Mouse (Mus musculus) embryonic facial prominence, embryonic 11.5 days (tissue): ENCODE measurements at regions not wholly inside any gene's neighbourhood (a gene's known extent, or its start where the extent isn't known, plus 50 kb on each side); places are given as distances from the start of the nearest gene placed in this dataset.

ENCODE experiments used
- ATAC-seq: fragments of 200-750 bp; cut with Nextera tagmentation; replicated peaks from 2 replicates; pipeline ENCODE4 v1.8.0; 2017; ENCODE audit warnings: low read depth; ENCODE audit not compliant: insufficient number of reproducible peaks, low FRiP score, low TSS enrichment
- DNase-seq: peaks from one replicate; pipeline ENCODE4 v3.0.0-alpha.2; 2015; ENCODE audit warnings: low spot score
- H3K27ac ChIP-seq: fragments of 300-500 bp; sonication (generic); replicated peaks from 2 replicates; pipeline ENCODE4 v1.5.1; 2014; ENCODE audit warnings: mild to moderate bottlenecking, low read depth, low read length, control low read depth
- H3K27me3 ChIP-seq: fragments of 300-500 bp; sonication (generic); 2 replicates; pipeline ENCODE4 v1.6.1; 2014; ENCODE audit warnings: mild to moderate bottlenecking, low read length, moderate library complexity, mixed read lengths; ENCODE audit not compliant: control insufficient read depth, insufficient read depth
- H3K36me3 ChIP-seq: fragments of 300-500 bp; sonication (generic); replicated peaks from 2 replicates; pipeline ENCODE4 v1.6.1; 2014; ENCODE audit warnings: low read depth, mild to moderate bottlenecking, low read length, moderate library complexity, mixed read lengths; ENCODE audit not compliant: control insufficient read depth, insufficient read depth
- H3K4me1 ChIP-seq: fragments of 300-500 bp; sonication (generic); 2 replicates; pipeline ENCODE4 v1.6.1; 2014; ENCODE audit warnings: low read length, mixed read lengths; ENCODE audit not compliant: control insufficient read depth, insufficient read depth
- H3K4me2 ChIP-seq: fragments of 300-500 bp; sonication (generic); 2 replicates; pipeline ENCODE4 v1.6.1; 2014; ENCODE audit warnings: low read depth, mild to moderate bottlenecking, control low read depth, low read length, moderate library complexity
- H3K4me3 ChIP-seq: fragments of 300-500 bp; sonication (generic); 2 replicates; pipeline ENCODE4 v1.5.1; 2014; ENCODE audit warnings: low read depth, low read length, control low read depth
- H3K9ac ChIP-seq: fragments of 300-500 bp; sonication (generic); replicated peaks from 2 replicates; pipeline ENCODE4 v1.6.1; 2014; ENCODE audit warnings: mild to moderate bottlenecking, control low read depth, low read length
- H3K9me3 ChIP-seq: fragments of 300-500 bp; sonication (generic); replicated peaks from 2 replicates; pipeline ENCODE4 v1.6.1; 2016; ENCODE audit warnings: mild to moderate bottlenecking, low read length, inconsistent platforms, mixed read lengths; ENCODE audit not compliant: control insufficient read depth
- WGBS: fragments of 180-500 bp; shearing (Covaris S2); extraction: QIAGEN DNeasy Blood & Tissue Kit; methylation state at CpG from one replicate; pipeline ENCODE4 v1.1.7; 2014; 5-methylcytosine and 5-hydroxymethylcytosine counted together

DNA sequence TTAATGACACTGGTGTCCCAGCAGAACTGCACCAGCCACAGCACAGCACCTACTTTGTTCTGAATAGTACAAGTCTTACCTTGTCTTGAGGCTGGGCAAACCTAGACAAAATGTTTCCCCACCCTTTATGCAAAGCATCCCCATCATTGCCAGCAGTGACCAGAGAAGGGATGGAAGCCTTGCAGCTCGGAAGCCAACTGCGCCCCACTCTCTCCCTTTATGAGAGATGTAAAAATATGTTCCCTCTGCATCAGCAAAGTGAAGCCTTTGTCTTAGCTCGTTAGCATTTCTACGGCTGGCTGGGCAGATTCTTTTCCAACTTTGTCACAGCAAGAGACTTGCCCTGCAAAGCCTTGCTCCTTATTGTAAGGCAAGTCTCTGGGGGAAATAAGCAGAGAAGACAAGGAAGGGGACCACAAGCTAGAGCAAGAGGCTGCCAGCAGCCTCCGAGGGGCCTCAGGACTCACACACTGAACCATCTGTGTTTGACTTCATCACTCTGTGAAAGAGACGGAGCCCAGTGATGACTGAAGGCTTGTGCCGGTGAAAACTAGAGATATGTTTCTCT, 206.5 kb upstream of the Egln3 start:
- ATAC-seq (no peak), DNase-seq (no peak)
- Histone ChIP-seq H3K36me3 (no peaks in the 10 kb centered on the region), H3K27ac (no peak overlapping the region), H3K4me3 (no peak overlapping the region), H3K4me1 (no peaks in the 10 kb centered on the region), H3K4me2 (no peak overlapping the region), H3K27me3 (no peaks in the 10 kb centered on the region), H3K9me3 (no peaks in the 10 kb centered on the region), H3K9ac (no peak overlapping the region)
- 49% methylated on average over 7 of the region's 7 CpGs for WGBS

DNA sequence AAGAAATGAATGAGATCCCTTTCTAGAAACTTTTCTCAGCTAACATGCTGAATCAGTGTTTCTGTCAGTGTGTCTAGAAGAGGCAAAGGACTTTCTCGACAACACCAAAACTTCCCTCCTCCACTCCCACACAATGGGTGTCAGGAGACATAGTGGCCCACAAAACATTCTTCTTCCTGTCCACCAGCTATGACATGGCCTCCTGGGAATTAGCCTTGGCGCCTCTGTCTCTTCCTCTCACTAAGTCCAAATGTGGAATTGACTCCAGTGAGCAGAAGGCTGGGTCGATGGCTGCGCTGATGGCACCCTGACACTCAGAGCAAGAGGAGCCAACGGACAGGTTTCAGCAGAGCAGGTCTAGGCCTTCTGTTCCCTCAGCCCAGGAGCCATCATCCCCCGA, 205.2 kb upstream of the Egln3 start:
- no peak overlapping the region for H3K9ac ChIP-seq
- H3K4me3 ChIP-seq = no peak overlapping the region
- H3K4me2 ChIP-seq = no peak overlapping the region
- 89% methylated on average over 6 of the region's 6 CpGs for WGBS
- H3K9me3 ChIP-seq = no peaks in the 10 kb centered on the region
- no peaks in the 10 kb centered on the region for H3K4me1 ChIP-seq
- no peak for DNase-seq
- ATAC-seq = no peak
- H3K27ac ChIP-seq = no peak overlapping the region
- H3K27me3 ChIP-seq = no peaks in the 10 kb centered on the region
- H3K36me3 ChIP-seq = no peaks in the 10 kb centered on the region

DNA sequence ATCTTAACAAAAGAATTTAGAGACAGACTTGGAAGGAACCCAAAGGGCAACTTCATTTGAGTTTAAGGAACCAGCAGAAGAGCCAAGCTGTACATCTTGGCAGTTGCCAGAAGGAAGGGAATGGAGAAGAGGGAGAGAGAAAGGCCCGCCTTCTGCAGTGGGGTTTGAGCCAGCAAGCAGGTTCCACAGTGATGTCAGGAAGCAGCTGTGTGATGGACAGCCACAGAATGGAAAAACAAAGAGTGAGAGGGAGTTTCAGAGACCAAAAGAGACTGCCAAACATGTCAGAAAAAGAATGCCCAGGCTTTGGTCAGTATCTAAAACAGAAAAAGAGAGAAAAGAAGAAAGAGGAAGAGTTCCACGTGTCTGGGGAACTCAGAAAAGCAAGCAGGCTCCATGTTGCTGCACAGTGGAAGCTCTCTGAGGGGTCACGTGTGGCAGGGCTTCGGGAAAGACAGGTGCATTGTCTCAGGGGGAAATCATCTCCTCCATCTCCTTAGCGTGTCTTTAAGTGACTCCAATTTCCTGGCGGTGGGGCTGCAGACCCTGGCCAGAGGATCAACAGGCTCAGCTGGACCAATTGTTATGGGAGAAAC, 203.7 kb upstream of the Egln3 start:
- Histone ChIP-seq H3K4me2 (no peak overlapping the region), H3K27ac (no peak overlapping the region), H3K9ac (no peak overlapping the region), H3K4me1 (no peaks in the 10 kb centered on the region), H3K9me3 (no peaks in the 10 kb centered on the region), H3K36me3 (no peaks in the 10 kb centered on the region), H3K27me3 (no peaks in the 10 kb centered on the region), H3K4me3 (no peak overlapping the region)
- no peak for DNase-seq
- 74% methylated on average over 6 of the region's 6 CpGs for WGBS
- ATAC-seq = no peak

DNA sequence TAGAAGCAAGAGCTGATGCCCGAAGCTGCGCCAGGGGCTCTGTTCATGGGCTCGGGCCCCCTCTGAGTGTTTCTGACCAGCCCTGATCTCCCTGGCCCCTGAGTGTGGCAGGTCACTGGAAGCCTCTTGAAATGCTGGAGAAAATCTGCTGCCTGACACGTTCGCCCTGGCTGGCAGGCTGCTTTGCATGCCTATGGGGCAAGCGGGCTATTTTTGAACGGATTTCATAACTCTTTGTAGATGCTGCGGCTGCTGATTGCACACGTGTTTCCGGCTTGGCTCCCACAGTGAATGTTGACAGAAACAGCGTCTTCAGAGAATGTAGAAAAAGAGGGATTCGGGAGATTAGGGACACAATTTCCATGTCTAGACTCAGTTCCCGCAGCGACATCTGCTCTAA, 201.4 kb upstream of the Egln3 start:
- H3K27me3 ChIP-seq = no peaks in the 10 kb centered on the region
- H3K4me3 ChIP-seq = no peak overlapping the region
- H3K36me3 ChIP-seq = no peaks in the 10 kb centered on the region
- no peaks in the 10 kb centered on the region for H3K9me3 ChIP-seq
- DNase-seq (no peak), ATAC-seq (no peak)
- no peak overlapping the region for H3K9ac ChIP-seq
- H3K4me1 ChIP-seq = no peaks in the 10 kb centered on the region
- 63% methylated on average over 14 of the region's 14 CpGs for WGBS
- H3K27ac ChIP-seq = no peak overlapping the region
- no peak overlapping the region for H3K4me2 ChIP-seq

- H3K9me3 ChIP-seq = no peaks in the 10 kb centered on the region
- H3K9ac ChIP-seq = no peak overlapping the region
- ATAC-seq (no peak), DNase-seq (no peak)
- H3K4me1 ChIP-seq = no peaks in the 10 kb centered on the region
- H3K27me3 ChIP-seq = no peaks in the 10 kb centered on the region
- H3K36me3 ChIP-seq = no peaks in the 10 kb centered on the region
- 73% methylated on average over 6 of the region's 6 CpGs for WGBS
- no peak overlapping the region for H3K4me2 ChIP-seq
- no peak overlapping the region for H3K4me3 ChIP-seq
- no peak overlapping the region for H3K27ac ChIP-seq
Observed at GRCm38 (mm10) chr12:54402591-54402990, 198.9 kb upstream of the Egln3 start.

- Histone ChIP-seq H3K36me3 (no peaks in the 10 kb centered on the region), H3K4me1 (no peaks in the 10 kb centered on the region), H3K4me2 (no peak overlapping the region), H3K9ac (no peak overlapping the region), H3K9me3 (no peaks in the 10 kb centered on the region), H3K27ac (no peak overlapping the region), H3K4me3 (no peak overlapping the region), H3K27me3 (no peaks in the 10 kb centered on the region)
- no peak for DNase-seq
- 52% methylated on average over 1 of the region's 1 CpGs for WGBS
- no peak for ATAC-seq
Observed at GRCm38 (mm10) chr12:54401665-54402064, 198.0 kb upstream of the Egln3 start.

DNA sequence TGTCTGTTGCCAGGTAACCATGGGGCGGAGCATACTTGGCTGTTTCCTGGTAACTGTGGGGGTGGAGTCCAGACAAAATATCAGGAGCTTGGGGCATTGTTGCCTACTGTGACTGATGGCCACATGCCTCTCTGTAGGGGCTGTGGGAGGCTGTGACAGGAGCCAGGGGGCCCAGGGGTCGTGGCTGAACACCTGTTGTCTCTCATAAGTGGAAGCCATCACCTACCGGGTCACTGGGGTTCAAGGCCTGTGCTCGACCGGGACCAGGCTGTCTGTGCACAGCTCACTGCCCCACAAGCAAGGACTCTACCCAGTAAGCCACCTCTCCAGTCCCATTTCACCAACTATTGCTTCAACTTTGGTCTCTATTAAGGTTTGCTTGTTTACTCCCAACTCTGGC, 196.4 kb upstream of the Egln3 start:
- no peaks in the 10 kb centered on the region for H3K27me3 ChIP-seq
- DNase-seq (no peak), ATAC-seq (no peak)

GRCm38 (mm10) chr12:54398080-54398479, 194.4 kb upstream of the Egln3 start:
- DNase-seq = no peak
- H3K9ac ChIP-seq = no peak overlapping the region
- no peaks in the 10 kb centered on the region for H3K27me3 ChIP-seq
- no peaks in the 10 kb centered on the region for H3K4me1 ChIP-seq
- no peak overlapping the region for H3K4me2 ChIP-seq
- H3K4me3 ChIP-seq = no peak overlapping the region
- H3K9me3 ChIP-seq = no peaks in the 10 kb centered on the region
- WGBS = 70% methylated on average over 6 of the region's 6 CpGs
- ATAC-seq = no peak
- no peak overlapping the region for H3K27ac ChIP-seq
- no peaks in the 10 kb centered on the region for H3K36me3 ChIP-seq

More for the DNA sequence above, 196.4 kb upstream of the Egln3 start:
- H3K4me2 ChIP-seq = no peak overlapping the region
- H3K36me3 ChIP-seq = no peaks in the 10 kb centered on the region
- 83% methylated on average over 5 of the region's 5 CpGs for WGBS
- no peak overlapping the region for H3K4me3 ChIP-seq
- H3K9ac ChIP-seq = no peak overlapping the region
- no peaks in the 10 kb centered on the region for H3K9me3 ChIP-seq
- no peak overlapping the region for H3K27ac ChIP-seq
- H3K4me1 ChIP-seq = no peaks in the 10 kb centered on the region
